Mouse (Mus musculus): ENCODE results near the gene Kcnip4. TPM values are rescaled to one million over a fixed set of nuclear protein-coding genes. Genes with fewer than 3 reads are reported as not detected.

Kcnip4 gene
- total RNA-seq, 1 experiment = 0.09 TPM

GRCm38 (mm10) chr5:48490864-48491477 lies 1033.7 kb downstream of the Kcnip4 start:
- H3K9me3 ChIP-seq (ENCODE audit: control insufficient read depth, insufficient read depth, low read depth, low read length) = no peaks in the 10 kb centered on the region
- H3K4me3 ChIP-seq (ENCODE audit: insufficient read depth in 1 of 2, low read depth in 1 of 2, low read length in 2 of 2, poor library complexity in 1 of 2, severe bottlenecking in 1 of 2) = no peak overlapping the region
- no peaks in the 10 kb centered on the region for H3K36me3 ChIP-seq (ENCODE audit: control insufficient read depth, insufficient read depth, low read length, poor library complexity, severe bottlenecking)
- no peak for DNase-seq (ENCODE audit: low read depth, low spot score)
- TF ChIP-seq HCFC1 (IDR thresholded peaks at IDR 0.05; ENCODE audit: borderline replicate concordance, insufficient read depth, low read length) (no peak), MAFK (IDR thresholded peaks at IDR 0.05; ENCODE audit: insufficient read depth, low read depth, low read length) (no peak), ZC3H11A (IDR thresholded peaks at IDR 0.05; ENCODE audit: borderline replicate concordance, low read depth, low read length) (no peak)
- H3K9ac ChIP-seq (ENCODE audit: insufficient read depth, low read depth, low read length, poor library complexity, severe bottlenecking) = no peak overlapping the region
- H3K27ac ChIP-seq (ENCODE audit: insufficient read depth, low read depth, low read length, poor library complexity, severe bottlenecking) = no peak overlapping the region
- H3K4me1 ChIP-seq (ENCODE audit: control insufficient read depth in 2 of 2, insufficient read depth in 2 of 2, low read length in 2 of 2, poor library complexity in 1 of 2) = no peaks in the 10 kb centered on the region
- in situ Hi-C loops (cut with MboI; ENCODE audit: low sequenced_read_pairs in 2 of 2, unreplicated experiment in 2 of 2) = no loop called here

GRCm38 (mm10) chr5:48489549-48490288 lies 1035.0 kb downstream of the Kcnip4 start:
- Histone ChIP-seq H3K27ac (ENCODE audit: insufficient read depth, low read depth, low read length, poor library complexity, severe bottlenecking) (no peak overlapping the region), H3K9ac (ENCODE audit: insufficient read depth, low read depth, low read length, poor library complexity, severe bottlenecking) (no peak overlapping the region), H3K4me3 (ENCODE audit: insufficient read depth in 1 of 2, low read depth in 1 of 2, low read length in 2 of 2, poor library complexity in 1 of 2, severe bottlenecking in 1 of 2) (no peak overlapping the region), H3K9me3 (ENCODE audit: control insufficient read depth, insufficient read depth, low read depth, low read length) (no peaks in the 10 kb centered on the region), H3K36me3 (ENCODE audit: control insufficient read depth, insufficient read depth, low read length, poor library complexity, severe bottlenecking) (no peaks in the 10 kb centered on the region), H3K4me1 (ENCODE audit: control insufficient read depth in 2 of 2, insufficient read depth in 2 of 2, low read length in 2 of 2, poor library complexity in 1 of 2) (no peaks in the 10 kb centered on the region)
- no peak for DNase-seq (ENCODE audit: low read depth, low spot score)
- in situ Hi-C loops (cut with MboI; ENCODE audit: low sequenced_read_pairs in 2 of 2, unreplicated experiment in 2 of 2) = no loop called here
- TF ChIP-seq CHD2 (IDR thresholded peaks at IDR 0.05; ENCODE audit: low read depth, low read length) = no peak
- TF ChIP-seq HCFC1 (IDR thresholded peaks at IDR 0.05; ENCODE audit: borderline replicate concordance, insufficient read depth, low read length) = no peak
- no peak for TF ChIP-seq MAFK (IDR thresholded peaks at IDR 0.05; ENCODE audit: insufficient read depth, low read depth, low read length)
- no peak for TF ChIP-seq ZC3H11A (IDR thresholded peaks at IDR 0.05; ENCODE audit: borderline replicate concordance, low read depth, low read length)
- TF ChIP-seq ZNF384 (IDR thresholded peaks at IDR 0.05; ENCODE audit: low read depth, low read length) = no peak

GRCm38 (mm10) chr5:48483112-48483511 lies 1041.6 kb downstream of the Kcnip4 start:
- H3K36me3 ChIP-seq (ENCODE audit: control insufficient read depth, insufficient read depth, low read length, poor library complexity, severe bottlenecking) = no peaks in the 10 kb centered on the region
- no peak overlapping the region for H3K27ac ChIP-seq (ENCODE audit: insufficient read depth, low read depth, low read length, poor library complexity, severe bottlenecking)
- no peak overlapping the region for H3K9ac ChIP-seq (ENCODE audit: insufficient read depth, low read depth, low read length, poor library complexity, severe bottlenecking)
- no peak for TF ChIP-seq ZNF384 (IDR thresholded peaks at IDR 0.05; ENCODE audit: low read depth, low read length)
- no peak for TF ChIP-seq HCFC1 (IDR thresholded peaks at IDR 0.05; ENCODE audit: borderline replicate concordance, insufficient read depth, low read length)
- TF ChIP-seq MAFK (IDR thresholded peaks at IDR 0.05; ENCODE audit: insufficient read depth, low read depth, low read length) = no peak
- TF ChIP-seq CHD2 (IDR thresholded peaks at IDR 0.05; ENCODE audit: low read depth, low read length) = no peak
- TF ChIP-seq ZC3H11A (IDR thresholded peaks at IDR 0.05; ENCODE audit: borderline replicate concordance, low read depth, low read length) = no peak
- in situ Hi-C loops (cut with MboI; ENCODE audit: low sequenced_read_pairs in 2 of 2, unreplicated experiment in 2 of 2) = no loop called here
- no peak for DNase-seq (ENCODE audit: low read depth, low spot score)
- no peaks in the 10 kb centered on the region for H3K9me3 ChIP-seq (ENCODE audit: control insufficient read depth, insufficient read depth, low read depth, low read length)
- H3K4me1 ChIP-seq (ENCODE audit: control insufficient read depth in 2 of 2, insufficient read depth in 2 of 2, low read length in 2 of 2, poor library complexity in 1 of 2) = no peaks in the 10 kb centered on the region
- no peak overlapping the region for H3K4me3 ChIP-seq (ENCODE audit: insufficient read depth in 1 of 2, low read depth in 1 of 2, low read length in 2 of 2, poor library complexity in 1 of 2, severe bottlenecking in 1 of 2)

DNA sequence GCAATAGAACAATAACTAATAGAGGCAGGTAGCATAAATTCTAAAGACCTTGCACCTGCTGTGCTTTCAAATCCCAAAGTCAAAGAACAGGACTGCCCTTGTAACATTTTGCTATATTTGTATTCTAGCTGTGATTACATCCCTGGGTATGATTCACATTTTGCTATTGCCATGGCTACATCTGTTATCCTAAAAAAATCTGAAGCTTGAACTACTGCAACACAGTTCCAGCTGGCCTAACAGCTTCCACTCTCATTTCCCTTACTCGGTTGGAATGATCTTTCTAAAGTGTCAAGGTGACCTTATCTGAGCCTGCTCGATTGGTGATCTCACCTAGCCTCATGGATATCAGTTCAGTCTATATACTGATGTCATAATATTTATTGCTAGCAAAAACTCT lies 1064.5 kb downstream of the Kcnip4 start:
- Histone ChIP-seq H3K9ac (ENCODE audit: insufficient read depth, low read depth, low read length, poor library complexity, severe bottlenecking) (no peak overlapping the region), H3K27ac (ENCODE audit: insufficient read depth, low read depth, low read length, poor library complexity, severe bottlenecking) (no peak overlapping the region), H3K36me3 (ENCODE audit: control insufficient read depth, insufficient read depth, low read length, poor library complexity, severe bottlenecking) (no peaks in the 10 kb centered on the region), H3K4me3 (ENCODE audit: insufficient read depth in 1 of 2, low read depth in 1 of 2, low read length in 2 of 2, poor library complexity in 1 of 2, severe bottlenecking in 1 of 2) (no peak overlapping the region), H3K4me1 (ENCODE audit: control insufficient read depth in 2 of 2, insufficient read depth in 2 of 2, low read length in 2 of 2, poor library complexity in 1 of 2) (no peaks in the 10 kb centered on the region), H3K9me3 (ENCODE audit: control insufficient read depth, insufficient read depth, low read depth, low read length) (no peaks in the 10 kb centered on the region)
- DNase-seq (ENCODE audit: low read depth, low spot score) = no peak
- TF ChIP-seq MAFK (IDR thresholded peaks at IDR 0.05; ENCODE audit: insufficient read depth, low read depth, low read length) = no peak
- in situ Hi-C loops (cut with MboI; ENCODE audit: low sequenced_read_pairs in 2 of 2, unreplicated experiment in 2 of 2) = no loop called here

DNA sequence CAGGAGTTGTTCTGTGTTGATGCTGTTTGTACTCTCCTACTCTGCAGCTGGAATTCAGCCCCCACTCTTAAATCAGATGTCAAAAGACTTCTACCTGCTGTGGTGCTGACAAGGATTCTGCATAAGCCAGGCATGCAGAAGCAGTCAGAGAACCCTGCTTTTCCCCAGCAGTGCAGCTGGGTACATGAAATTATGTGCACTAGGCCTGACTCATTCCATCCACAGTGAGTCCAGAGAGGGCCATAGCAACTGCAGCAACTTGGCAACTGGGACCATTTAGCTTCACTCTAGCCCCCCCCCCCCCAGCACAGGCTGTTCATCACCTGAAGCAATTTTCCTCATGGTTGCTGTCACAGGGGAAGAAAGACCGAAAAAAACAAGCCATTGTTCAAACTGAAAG lies 1075.8 kb downstream of the Kcnip4 start:
- H3K9me3 ChIP-seq (ENCODE audit: control insufficient read depth, insufficient read depth, low read depth, low read length) = no peaks in the 10 kb centered on the region
- H3K4me3 ChIP-seq (ENCODE audit: insufficient read depth in 1 of 2, low read depth in 1 of 2, low read length in 2 of 2, poor library complexity in 1 of 2, severe bottlenecking in 1 of 2) = no peak overlapping the region
- H3K27ac ChIP-seq (ENCODE audit: insufficient read depth, low read depth, low read length, poor library complexity, severe bottlenecking) = no peak overlapping the region
- DNase-seq (ENCODE audit: low read depth, low spot score) = no peak
- no peaks in the 10 kb centered on the region for H3K36me3 ChIP-seq (ENCODE audit: control insufficient read depth, insufficient read depth, low read length, poor library complexity, severe bottlenecking)
- in situ Hi-C loops (cut with MboI; ENCODE audit: low sequenced_read_pairs in 2 of 2, unreplicated experiment in 2 of 2) = no loop called here
- no peak overlapping the region for H3K9ac ChIP-seq (ENCODE audit: insufficient read depth, low read depth, low read length, poor library complexity, severe bottlenecking)
- H3K4me1 ChIP-seq (ENCODE audit: control insufficient read depth in 2 of 2, insufficient read depth in 2 of 2, low read length in 2 of 2, poor library complexity in 1 of 2) = no peaks in the 10 kb centered on the region
- TF ChIP-seq CHD2 (IDR thresholded peaks at IDR 0.05; ENCODE audit: low read depth, low read length) (no peak), HCFC1 (IDR thresholded peaks at IDR 0.05; ENCODE audit: borderline replicate concordance, insufficient read depth, low read length) (no peak), ZNF384 (IDR thresholded peaks at IDR 0.05; ENCODE audit: low read depth, low read length) (no peak), MAFK (IDR thresholded peaks at IDR 0.05; ENCODE audit: insufficient read depth, low read depth, low read length) (no peak), ZC3H11A (IDR thresholded peaks at IDR 0.05; ENCODE audit: borderline replicate concordance, low read depth, low read length) (no peak)

Measured in ES-E14 (cell line).